In the genomic region with DNA sequence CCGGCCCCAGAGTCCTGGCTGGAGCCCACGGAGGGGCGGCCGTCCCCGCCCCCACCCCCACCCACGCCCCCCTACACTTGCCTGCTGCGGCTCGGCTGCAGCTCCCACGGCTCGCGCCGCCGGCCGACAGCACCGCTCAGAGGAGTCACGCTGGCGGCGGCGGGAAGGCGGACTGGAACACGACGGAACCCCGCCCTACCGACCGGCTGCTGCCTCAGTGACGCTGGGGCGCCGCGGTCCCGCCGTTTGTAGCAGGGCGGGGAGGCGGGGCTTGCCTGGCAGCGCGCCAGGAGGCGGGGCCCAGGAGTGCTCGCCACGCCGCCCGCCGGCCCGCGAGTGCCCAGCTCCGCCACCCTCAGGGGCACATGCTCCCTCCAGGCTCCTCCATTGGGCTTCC, we compare ENCODE assay signal across 8 mouse cellular contexts. TPM values are rescaled to one million over a fixed set of nuclear protein-coding genes. Genes with fewer than 3 reads are reported as not detected.
DNase-seq lines count a peak whose midpoint lies in the region; ATAC-seq lines count a peak whose summit lies in the region.

No protein-coding gene starts in this region.

- peak overlapping the region; percentile 73 for H3K4me3 ChIP-seq in forebrain, embryonic 15.5 days
- peak overlapping the region; percentile 55 for H3K4me3 ChIP-seq in intestine, embryonic 14.5 days (ENCODE audit: low read depth, low read length)

- WGBS in forebrain, embryonic 15.5 days = under 1% methylated on average over 44 of the region's 44 CpGs
- 0% methylated on average over 32 of the region's 44 CpGs for WGBS in intestine, embryonic 14.5 days

- intact Hi-C loops in left cerebral cortex, postnatal 25 days (cut with DNase I) = loop anchor here (5.0 to 10.0 kb wide), 5 partner anchors 80 to 1487 kb away; no protein-coding TSS in a partner anchor

- peak; percentile 63 for DNase-seq in Muller cell, postnatal 12 days (ENCODE audit: inconsistent ontology term)
- peak; percentile 73 for DNase-seq in cerebellum, adult 11-12 months
- peak; percentile 80 for DNase-seq in intestine, embryonic 14.5 days (ENCODE audit: low spot score)
- peak; percentile 83 to 86 for DNase-seq in left cerebral cortex, postnatal 25 days (ENCODE audit: low spot score in 2 of 2)
- DNase-seq in right cerebral cortex, postnatal 25 days = peak; percentile 85
- DNase-seq in spleen, postnatal 4 days (ENCODE audit: low spot score in 2 of 2) = no peak

- peak overlapping the region; percentile 99 for H3K4me2 ChIP-seq in forebrain, embryonic 15.5 days (replicated peaks)
- peak overlapping the region; percentile 99 for H3K4me2 ChIP-seq in intestine, embryonic 14.5 days (ENCODE audit: low read length)

- ATAC-seq in forebrain, embryonic 15.5 days (replicated peaks) = peak; percentile 49
- ATAC-seq in intestine, embryonic 14.5 days (replicated peaks; ENCODE audit: low FRiP score, low TSS enrichment, low read depth) = peak; percentile 69
- ATAC-seq in megakaryocyte progenitor cell, adult 5-6 weeks (replicated peaks; ENCODE audit: poor library complexity) = 0 out of 2 replicates have a peak, but pooled peaks have one; percentile 27

- peak overlapping the region; percentile 80 for H3K9ac ChIP-seq in forebrain, embryonic 15.5 days (replicated peaks)
- H3K9ac ChIP-seq in intestine, embryonic 14.5 days (ENCODE audit: low read length) = peak overlapping the region; percentile 32

- no peaks in the 10 kb centered on the region for H3K27me3 ChIP-seq in forebrain, embryonic 15.5 days
- H3K27me3 ChIP-seq in intestine, embryonic 14.5 days (replicated peaks; ENCODE audit: control insufficient read depth, insufficient read depth, low read length) = peaks cover 66% of the 10 kb centered on the region

- peaks cover 51% of the 10 kb centered on the region for H3K4me1 ChIP-seq in forebrain, embryonic 15.5 days
- H3K4me1 ChIP-seq in intestine, embryonic 14.5 days (replicated peaks; ENCODE audit: control insufficient read depth, insufficient read depth, low read length) = peaks cover 4% of the 10 kb centered on the region; the same call in 1 of the 2 replicates

- H3K27ac ChIP-seq in forebrain, embryonic 15.5 days (replicated peaks) = peak overlapping the region; percentile 68
- no peak overlapping the region for H3K27ac ChIP-seq in intestine, embryonic 14.5 days (ENCODE audit: low read depth)

- H3K36me3 ChIP-seq in forebrain, embryonic 15.5 days = no peaks in the 10 kb centered on the region
- no peaks in the 10 kb centered on the region for H3K36me3 ChIP-seq in intestine, embryonic 14.5 days (ENCODE audit: control insufficient read depth, insufficient read depth, low read length)

- H3K9me3 ChIP-seq in forebrain, embryonic 15.5 days = no peaks in the 10 kb centered on the region
- no peaks in the 10 kb centered on the region for H3K9me3 ChIP-seq in intestine, embryonic 14.5 days (ENCODE audit: control insufficient read depth, low read length)

RNA-seq across cellular contexts. Expression of a gene that starts 28.8 kb away (rescaled TPM):
- 144 TPM in 2 replicates for polyA plus RNA-seq in forebrain, embryonic 15.5 days (2015; fragmentation: Nextera tagmentation; extraction: Ambion mirVana)
- 6.6 and 7.0 TPM in 2 replicates for polyA plus RNA-seq in intestine, embryonic 14.5 days (2014; fragmentation: Nextera tagmentation; extraction: Ambion mirVana)
- total RNA-seq in left cerebral cortex, postnatal 25 days (2021) = 100 to 1,000 TPM; 107 to 109 TPM
- total RNA-seq in megakaryocyte progenitor cell, adult 5-6 weeks (2015) = not detected in 2 replicates
- not detected in 2 replicates for total RNA-seq in megakaryocyte progenitor cell, adult 5-6 weeks (2017)

Comparison
In these comparisons a context has a peak if more than half of its experiments do, and no peak if none do; other contexts are left out.
1. DNase-seq: peak in Muller cell, postnatal 12 days (single experiment), cerebellum, adult 11-12 months (single experiment), intestine, embryonic 14.5 days (single experiment), left cerebral cortex, postnatal 25 days (2 of 2) and right cerebral cortex, postnatal 25 days (single experiment); none in spleen, postnatal 4 days (0 of 2).
2. RNA of a gene that starts 28.8 kb away (total RNA-seq): 107 to 109 TPM in left cerebral cortex, postnatal 25 days; not detected in megakaryocyte progenitor cell, adult 5-6 weeks; every median in the first group is over 100 times any median in the second.
3. Peak in every context shown above with its lines, with median percentiles within 50 percentile points of each other: ATAC-seq.